Mouse (Mus musculus): ENCODE results near the gene Lims1.

Lims1 gene

GRCm38 (mm10) chr10:58383282-58383681 is 60.0 kb downstream of the Lims1 start:
- DNase-seq (ENCODE audit: extremely low spot score, low spot score) = no peak

- no peak for DNase-seq (ENCODE audit: extremely low spot score, low spot score)
Observed at GRCm38 (mm10) chr10:58383761-58384160, 60.5 kb downstream of the Lims1 start.

- DNase-seq (ENCODE audit: extremely low spot score, low spot score) = no peak
Observed at GRCm38 (mm10) chr10:58385629-58386028, 62.4 kb downstream of the Lims1 start.

GRCm38 (mm10) chr10:58386997-58387396 is 63.7 kb downstream of the Lims1 start:
- no peak for DNase-seq (ENCODE audit: extremely low spot score, low spot score)

- DNase-seq (ENCODE audit: extremely low spot score, low spot score) = no peak
Observed at GRCm38 (mm10) chr10:58388648-58389047, 65.4 kb downstream of the Lims1 start.

- DNase-seq (ENCODE audit: extremely low spot score, low spot score) = no peak
Observed at GRCm38 (mm10) chr10:58389151-58389550, 65.9 kb downstream of the Lims1 start.

- DNase-seq (ENCODE audit: extremely low spot score, low spot score) = no peak
Observed at GRCm38 (mm10) chr10:58392435-58392834, 69.2 kb downstream of the Lims1 start.

GRCm38 (mm10) chr10:58393026-58394014 is 70.1 kb downstream of the Lims1 start:
- DNase-seq (ENCODE audit: extremely low spot score, low spot score) = no peak

GRCm38 (mm10) chr10:58394170-58394569 is 70.9 kb downstream of the Lims1 start:
- no peak for DNase-seq (ENCODE audit: extremely low spot score, low spot score)

- DNase-seq (ENCODE audit: extremely low spot score, low spot score) = no peak
Observed at GRCm38 (mm10) chr10:58395315-58395714, 72.0 kb downstream of the Lims1 start.

- DNase-seq (ENCODE audit: extremely low spot score, low spot score) = no peak
Observed at GRCm38 (mm10) chr10:58395723-58396122, 72.5 kb downstream of the Lims1 start.

GRCm38 (mm10) chr10:58396600-58396999 is 73.3 kb downstream of the Lims1 start:
- DNase-seq (ENCODE audit: extremely low spot score, low spot score) = no peak

- DNase-seq (ENCODE audit: extremely low spot score, low spot score) = no peak
Observed at GRCm38 (mm10) chr10:58398941-58399340, 75.7 kb downstream of the Lims1 start.

GRCm38 (mm10) chr10:58401838-58402237 is 78.6 kb downstream of the Lims1 start:
- no peak for DNase-seq (ENCODE audit: extremely low spot score, low spot score)

GRCm38 (mm10) chr10:58404639-58405038 is 81.4 kb downstream of the Lims1 start:
- no peak for DNase-seq (ENCODE audit: extremely low spot score, low spot score)

- no peak for DNase-seq (ENCODE audit: extremely low spot score, low spot score)
Observed at GRCm38 (mm10) chr10:58405285-58405948, 82.2 kb downstream of the Lims1 start.

GRCm38 (mm10) chr10:58405949-58406305 is 82.7 kb downstream of the Lims1 start:
- no peak for DNase-seq (ENCODE audit: extremely low spot score, low spot score)

GRCm38 (mm10) chr10:58412331-58412730 is 89.1 kb downstream of the Lims1 start:
- no peak for DNase-seq (ENCODE audit: extremely low spot score, low spot score)

- no peak for DNase-seq (ENCODE audit: extremely low spot score, low spot score)
Observed at GRCm38 (mm10) chr10:58412852-58413251, 89.6 kb downstream of the Lims1 start.

GRCm38 (mm10) chr10:58416702-58417101 is 93.4 kb downstream of the Lims1 start:
- no peak for DNase-seq (ENCODE audit: extremely low spot score, low spot score)

- no peak for DNase-seq (ENCODE audit: extremely low spot score, low spot score)
Observed at GRCm38 (mm10) chr10:58418290-58418971, 95.2 kb downstream of the Lims1 start.

- DNase-seq (ENCODE audit: extremely low spot score, low spot score) = no peak
Observed at GRCm38 (mm10) chr10:58427930-58428329, 104.7 kb downstream of the Lims1 start.

Data from neural tube, embryonic 10.5 days (tissue).